Mouse (Mus musculus): ENCODE measurements around the gene Sptb. TPM values are rescaled to one million over a fixed set of nuclear protein-coding genes. Genes with fewer than 3 reads are reported as not detected.
A peak's percentile ranks its signal among the peaks of the same experiment; 100 is the strongest.

Sptb gene
- polyA plus RNA-seq, 1 experiment from 2014 or later: 0.29 TPM

- DNase-seq (ENCODE audit: low spot score): no peak
Measured at GRCm38 (mm10) chr12:76673794-76674222, 36.5 kb downstream of the Sptb start.

- DNase-seq (ENCODE audit: low spot score): no peak
Measured at GRCm38 (mm10) chr12:76672008-76672407, 38.3 kb downstream of the Sptb start.

DNA sequence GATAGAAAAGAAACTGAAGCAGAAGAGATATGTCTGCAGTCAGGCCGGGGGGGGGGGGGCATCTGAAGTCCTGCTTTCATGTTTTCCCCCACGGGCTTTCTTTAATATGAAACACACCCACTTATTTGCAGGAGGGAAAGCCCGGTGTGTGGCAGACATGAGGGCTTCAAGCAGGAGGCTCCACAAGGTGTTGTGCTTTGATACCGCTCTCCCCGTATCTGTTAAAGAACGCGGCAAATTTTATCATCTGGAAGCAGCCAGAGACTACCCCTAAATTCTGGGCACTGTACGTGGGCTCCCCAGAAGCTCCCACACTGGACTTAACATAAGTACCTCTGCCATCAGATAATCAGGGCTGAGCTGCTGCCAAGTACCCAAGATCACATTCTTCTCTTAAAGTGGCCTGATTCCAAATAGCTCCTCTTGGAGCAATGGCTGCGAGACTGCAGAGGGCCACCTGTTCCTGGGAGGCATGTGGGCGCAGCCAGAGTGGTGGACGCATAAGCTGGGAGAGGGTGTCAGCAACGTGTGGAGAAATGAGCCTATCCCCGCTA lies 39.7 kb downstream of the Sptb start:
- no peak for DNase-seq (ENCODE audit: low spot score)

- DNase-seq (ENCODE audit: low spot score): no peak
Measured at GRCm38 (mm10) chr12:76669956-76670530, 40.3 kb downstream of the Sptb start.

DNA sequence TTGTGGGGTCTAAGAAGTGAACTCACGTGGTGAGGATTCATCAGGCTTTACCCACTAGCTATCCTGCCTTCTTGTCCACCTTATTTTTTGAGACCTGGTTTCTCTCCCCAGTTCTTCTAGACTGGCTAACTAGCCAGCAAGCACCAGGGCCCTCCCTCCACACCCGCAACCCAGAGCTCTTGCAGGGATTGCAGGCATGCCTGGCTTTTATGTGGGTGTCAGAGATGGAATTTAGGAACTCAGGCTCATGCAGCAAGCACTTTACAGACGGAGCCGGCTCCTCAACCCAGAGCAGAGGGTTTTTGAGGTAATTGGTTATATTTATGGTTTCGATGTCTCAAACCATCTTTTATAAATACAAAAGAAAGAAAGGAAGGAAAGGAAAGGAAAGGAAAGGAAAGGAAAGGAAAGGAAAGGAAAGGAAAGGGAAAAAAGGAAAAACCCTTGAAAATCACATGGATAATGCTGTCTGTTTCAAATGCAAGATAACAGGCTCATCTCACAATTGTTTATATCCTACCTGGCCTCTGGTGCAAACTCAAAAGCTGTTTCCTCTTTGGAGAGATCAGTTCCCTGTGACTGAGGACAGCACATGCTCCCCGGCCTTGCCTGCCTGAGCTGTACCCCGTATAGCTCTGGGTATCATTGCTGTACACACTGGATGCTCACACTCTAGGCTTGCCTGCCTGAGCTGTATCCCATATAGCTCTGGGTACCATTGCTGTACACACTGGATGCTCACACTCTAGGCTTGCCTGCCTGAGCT lies 41.5 kb downstream of the Sptb start:
- DNase-seq (ENCODE audit: low spot score): no peak

DNA sequence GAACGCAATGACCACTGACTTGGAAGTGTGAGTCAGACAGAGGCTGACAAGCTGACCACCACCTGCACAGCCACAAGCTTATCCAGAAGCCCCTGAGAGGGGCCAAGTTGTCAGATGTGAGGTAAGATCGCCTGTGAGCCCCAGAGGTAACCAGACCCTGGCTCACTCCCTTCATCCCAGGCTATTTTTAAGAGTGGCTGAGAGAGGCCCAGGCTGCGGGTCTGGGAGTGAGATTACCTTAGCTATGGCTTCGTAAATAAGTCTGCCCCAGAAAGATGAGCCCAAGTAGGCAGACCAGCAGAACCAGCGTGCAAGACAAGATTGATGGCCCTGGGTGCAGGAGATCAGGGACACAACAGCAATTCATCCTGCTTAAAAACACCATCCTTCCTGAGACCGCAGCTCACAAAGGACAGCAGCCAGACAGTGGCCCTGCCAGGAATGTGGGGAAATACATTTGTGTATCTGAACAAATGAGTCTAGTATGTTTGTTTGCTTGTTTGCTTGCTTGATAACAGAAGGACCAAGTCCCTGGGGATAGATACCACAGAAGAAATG lies 58.5 kb downstream of the Sptb start:
- no peak for DNase-seq (ENCODE audit: low spot score)

DNA sequence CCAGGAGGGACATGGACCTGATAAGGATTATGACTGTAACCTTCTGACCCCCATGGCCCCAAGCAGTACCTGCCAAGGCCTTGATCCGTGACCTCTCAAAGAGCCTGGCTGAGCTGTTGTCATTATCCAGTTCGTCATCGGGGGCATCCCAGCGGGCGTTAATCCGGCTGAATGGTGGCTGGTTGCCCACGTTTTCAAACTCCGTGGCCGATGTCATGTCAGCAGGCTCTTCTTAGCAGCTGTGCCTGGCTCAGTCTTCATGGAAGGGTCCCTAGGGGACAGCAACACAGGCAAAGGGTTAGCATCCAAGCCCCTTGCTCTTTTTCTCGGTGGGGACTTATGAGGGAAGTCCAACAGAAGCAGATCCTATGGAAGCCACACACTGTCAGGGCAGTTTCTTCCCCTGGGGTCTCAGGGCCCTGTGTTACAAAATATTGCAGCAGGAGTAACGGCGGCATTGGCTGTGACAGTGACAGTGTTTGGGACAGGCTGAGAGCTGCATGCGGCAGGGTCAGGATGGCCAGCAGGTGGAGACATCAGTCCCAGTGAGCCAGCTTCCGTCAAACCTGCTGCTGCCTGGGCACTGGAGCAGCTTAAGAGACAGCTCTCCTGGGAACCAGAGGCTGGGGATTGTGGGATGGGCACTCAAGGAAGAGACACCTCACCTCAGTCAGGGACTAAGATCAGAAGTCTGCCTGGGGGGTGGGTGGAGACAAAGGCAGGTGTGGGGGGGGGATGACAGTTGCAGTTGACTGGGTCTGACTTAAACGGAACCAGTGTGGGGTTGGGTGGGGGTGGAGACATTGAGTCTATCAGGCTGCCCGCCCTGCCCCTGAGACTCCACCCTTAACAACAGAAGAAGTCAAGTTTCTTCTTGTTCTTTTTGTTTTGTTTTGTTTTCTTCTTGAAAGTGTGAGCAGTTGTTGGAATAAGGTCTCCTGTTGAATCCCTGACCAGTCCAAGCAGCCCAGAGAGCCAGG lies 60.3 kb downstream of the Sptb start:
- peak; percentile 46 for DNase-seq (ENCODE audit: low spot score)

GRCm38 (mm10) chr12:76645222-76646110 lies 64.9 kb downstream of the Sptb start:
- DNase-seq (ENCODE audit: low spot score): no peak

DNA sequence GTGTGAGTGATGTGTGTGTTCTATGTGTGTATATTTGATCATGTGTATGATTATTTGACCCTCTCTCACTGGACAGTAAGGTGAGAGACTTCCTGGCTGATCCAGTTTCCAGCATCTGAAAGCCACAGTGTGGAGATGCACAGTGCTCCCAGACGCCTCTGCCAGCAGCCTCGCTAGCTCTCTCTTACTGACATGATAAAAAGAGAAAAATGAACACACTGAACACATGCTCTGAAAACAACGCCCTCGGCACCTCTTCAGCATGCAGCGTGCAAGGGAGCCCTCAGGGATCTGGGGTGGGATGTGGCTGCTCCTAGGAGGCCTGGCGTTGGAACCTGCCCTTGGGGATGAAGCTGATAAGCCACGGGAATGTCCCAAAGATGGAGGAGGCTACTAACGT lies 66.7 kb downstream of the Sptb start:
- DNase-seq (ENCODE audit: low spot score): no peak

GRCm38 (mm10) chr12:76642616-76643015 lies 67.7 kb downstream of the Sptb start:
- DNase-seq (ENCODE audit: low spot score): no peak

GRCm38 (mm10) chr12:76640620-76641019 lies 69.7 kb downstream of the Sptb start:
- DNase-seq (ENCODE audit: low spot score): no peak

DNA sequence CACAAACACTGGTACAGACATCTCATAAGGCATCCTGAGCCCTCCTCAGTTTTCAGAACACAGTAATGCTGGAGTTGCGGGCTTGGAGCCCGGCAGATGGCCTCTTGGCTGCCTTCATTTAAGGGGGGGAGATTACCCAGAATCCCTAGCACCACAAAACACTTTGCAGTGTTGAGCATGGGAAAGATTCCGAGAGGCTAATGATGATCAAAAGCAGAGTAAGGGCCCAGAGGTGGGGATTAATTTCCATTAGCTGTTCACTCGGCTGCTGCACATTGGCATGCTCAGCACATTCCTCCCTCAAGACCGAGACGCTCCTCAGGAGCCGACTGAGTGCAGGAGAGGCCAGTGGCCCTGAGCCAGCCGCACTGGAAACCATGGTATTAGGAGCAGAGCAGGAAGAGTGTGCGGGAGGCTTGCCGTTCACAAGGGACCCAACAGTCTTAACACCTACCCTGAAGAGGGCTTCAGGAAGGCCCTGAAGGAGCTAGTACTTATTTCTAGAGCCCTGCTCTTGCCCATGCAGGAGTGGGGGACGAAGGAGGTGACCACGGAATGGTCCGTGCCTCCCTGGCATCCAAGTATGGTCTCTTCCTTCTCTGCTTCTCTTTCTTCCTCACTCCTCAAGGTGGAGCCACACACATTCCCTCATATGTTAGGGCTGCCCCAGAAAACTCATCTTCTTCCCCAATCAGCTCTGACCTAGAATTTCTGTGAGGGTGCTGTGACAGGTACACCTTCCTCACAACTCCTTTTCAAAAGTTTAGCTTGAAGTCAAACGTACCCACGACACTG lies 75.3 kb downstream of the Sptb start:
- DNase-seq (ENCODE audit: low spot score): no peak

DNA sequence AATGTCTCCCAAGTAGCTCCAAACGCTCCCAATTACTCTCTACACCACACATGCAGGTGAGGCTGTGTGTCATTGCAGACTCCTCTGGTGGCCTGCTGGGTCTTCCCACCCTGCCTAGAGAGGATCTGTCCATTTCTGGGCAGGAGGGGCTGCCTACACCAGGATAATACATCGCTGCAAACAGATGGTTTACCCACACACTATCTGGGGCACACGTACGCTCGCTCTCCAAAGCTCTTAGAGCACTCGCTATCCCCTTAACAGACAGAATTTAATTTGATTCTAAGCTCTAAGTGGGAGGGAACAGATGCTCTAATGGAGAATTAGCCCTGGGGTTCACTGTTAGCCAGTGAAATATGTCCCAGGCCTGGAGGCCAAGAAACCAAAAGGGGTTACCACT lies 87.0 kb downstream of the Sptb start:
- DNase-seq (ENCODE audit: low spot score): no peak

GRCm38 (mm10) chr12:76619847-76620246 lies 90.5 kb downstream of the Sptb start:
- no peak for DNase-seq (ENCODE audit: low spot score)

GRCm38 (mm10) chr12:76618175-76618574 lies 92.2 kb downstream of the Sptb start:
- no peak for DNase-seq (ENCODE audit: low spot score)

GRCm38 (mm10) chr12:76615580-76615937 lies 94.8 kb downstream of the Sptb start:
- no peak for DNase-seq (ENCODE audit: low spot score)

DNA sequence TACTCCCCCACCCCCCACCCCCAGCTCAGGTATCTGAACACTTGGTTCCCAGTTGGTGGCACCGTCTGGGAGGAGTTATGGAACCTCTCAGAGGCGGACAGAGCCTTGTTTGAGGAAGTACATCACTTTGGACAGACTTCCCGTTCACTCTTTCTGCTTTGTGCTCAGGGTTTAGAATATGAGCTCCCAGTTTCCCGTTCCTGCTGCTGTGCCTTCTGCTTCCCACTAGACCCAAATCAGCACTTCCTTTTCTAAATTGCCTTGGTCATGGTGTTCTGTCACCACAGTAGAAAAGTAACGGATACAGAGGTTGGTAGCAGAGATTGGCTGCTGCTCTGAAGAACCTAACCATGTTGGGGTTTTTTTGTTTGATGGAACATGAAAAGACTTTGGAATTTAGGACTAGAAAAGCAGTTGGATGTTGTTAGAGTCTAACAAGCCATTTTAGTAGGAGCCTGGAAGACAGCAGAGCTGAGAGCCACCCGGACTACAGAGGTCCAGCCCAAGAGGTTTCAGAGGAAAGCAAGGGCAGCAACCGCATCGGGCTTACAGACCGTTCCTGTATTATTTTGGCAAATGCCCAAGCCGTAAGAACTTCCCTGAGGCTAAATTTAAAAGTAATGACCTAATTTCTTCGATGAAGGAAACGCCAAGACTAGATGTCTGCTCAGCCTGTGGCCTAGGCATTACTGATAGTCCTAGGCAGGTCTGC lies 95.3 kb downstream of the Sptb start:
- no peak for DNase-seq (ENCODE audit: low spot score)

DNA sequence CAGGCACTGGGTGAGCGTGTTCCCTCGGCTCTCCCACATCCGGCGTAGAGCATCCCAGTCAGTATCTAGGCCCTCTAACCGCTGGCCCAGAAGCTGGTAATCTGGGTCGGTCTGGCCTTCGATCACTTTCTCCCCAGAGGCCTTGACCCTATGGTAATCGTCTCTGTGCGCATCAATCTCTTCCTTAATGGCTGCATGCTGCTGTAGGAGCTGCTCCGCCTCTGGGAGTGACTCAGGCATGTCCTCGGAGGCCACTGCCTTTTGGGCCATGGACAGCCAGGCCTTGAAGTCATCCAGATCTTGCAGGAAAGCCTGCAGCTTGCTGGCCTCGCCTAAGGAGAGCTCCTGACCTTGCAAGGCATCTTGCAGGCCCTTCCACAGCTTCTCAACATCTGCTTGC lies 97.7 kb downstream of the Sptb start:
- no peak for DNase-seq (ENCODE audit: low spot score)
